Mouse (Mus musculus) layer of hippocampus, adult 9-11 months (tissue): ENCODE data around the gene Ppp1r7.
"Not testable (repeated sequence)": the region's sequence is repeated elsewhere in the genome, so short reads cannot be mapped to it uniquely, and the experiment has no call there.

Source experiments
- DNase-seq: peaks from one replicate; pipeline ENCODE4 v3.0.0; 2022

Gene Ppp1r7

GRCm38 (mm10) chr1:93342648-93343503 is at the start of gene Ppp1r7, which contains the start of gene Pask:
Gene Ppp1r7, plus strand, starts transcription at chr1:93342854.
Gene Pask, minus strand, starts transcription at chr1:93343482.
- DNase-seq = peak; percentile 97

- not testable (repeated sequence) for DNase-seq
These were observed 48.2 kb upstream of the Ppp1r7 start for GRCm38 (mm10) chr1:93294491-93294890.

- no peak for DNase-seq
These were observed 42.9 kb upstream of the Ppp1r7 start for GRCm38 (mm10) chr1:93299791-93300190.

- DNase-seq = no peak
These were observed 42.1 kb upstream of the Ppp1r7 start for GRCm38 (mm10) chr1:93300578-93300977.

- peak; percentile 70 for DNase-seq
These were observed 36.9 kb upstream of the Ppp1r7 start, which contains the start of gene Mterf4 for GRCm38 (mm10) chr1:93305581-93306337. Gene Mterf4, minus strand, starts transcription at chr1:93305915.

- no peak for DNase-seq
These were observed 18.7 kb upstream of the Ppp1r7 start for GRCm38 (mm10) chr1:93323973-93324372.

- no peak for DNase-seq
These were observed 16.2 kb upstream of the Ppp1r7 start for GRCm38 (mm10) chr1:93326446-93326845.

- no peak for DNase-seq
These were observed 8.0 kb upstream of the Ppp1r7 start for GRCm38 (mm10) chr1:93334621-93335020.

- peak; percentile 96 for DNase-seq
These were observed 922 bp downstream of the Ppp1r7 start for GRCm38 (mm10) chr1:93343504-93344047.

- DNase-seq = no peak
These were observed 4.5 kb downstream of the Ppp1r7 start for GRCm38 (mm10) chr1:93347176-93347575.

GRCm38 (mm10) chr1:93349701-93350100 is 7.0 kb downstream of the Ppp1r7 start:
- peak; percentile 11 for DNase-seq

- peak; percentile 82 for DNase-seq
These were observed 10.1 kb downstream of the Ppp1r7 start for GRCm38 (mm10) chr1:93352724-93353123.

- DNase-seq = no peak
These were observed 20.0 kb downstream of the Ppp1r7 start for GRCm38 (mm10) chr1:93362661-93363060.

- DNase-seq = peak; percentile 28
These were observed 23.0 kb downstream of the Ppp1r7 start for GRCm38 (mm10) chr1:93365641-93366040.

GRCm38 (mm10) chr1:93373665-93374064 is 31.0 kb downstream of the Ppp1r7 start, which contains the start of gene Ano7:
Gene Ano7, plus strand, starts transcription at chr1:93373930.
- no peak for DNase-seq

GRCm38 (mm10) chr1:93377307-93377706 is 34.7 kb downstream of the Ppp1r7 start:
- no peak for DNase-seq

- no peak for DNase-seq
These were observed 36.5 kb downstream of the Ppp1r7 start for GRCm38 (mm10) chr1:93379117-93379516.

- DNase-seq = no peak
These were observed 44.5 kb downstream of the Ppp1r7 start for GRCm38 (mm10) chr1:93387198-93387597.

GRCm38 (mm10) chr1:93388906-93389305 is 46.3 kb downstream of the Ppp1r7 start:
- no peak for DNase-seq

GRCm38 (mm10) chr1:93401191-93402052 is 58.8 kb downstream of the Ppp1r7 start:
- peak; percentile 34 for DNase-seq

- DNase-seq = no peak
These were observed 60.7 kb downstream of the Ppp1r7 start for GRCm38 (mm10) chr1:93403403-93403802.
